Mouse (Mus musculus) heart, embryonic 16.5 days (tissue): ENCODE results near the gene Ptges2. TPM values are rescaled to one million over a fixed set of nuclear protein-coding genes. Genes with fewer than 3 reads are reported as not detected.

Experiments
- ATAC-seq: fragments of 200-750 bp; cut with Nextera tagmentation; replicated peaks from 2 replicates; pipeline ENCODE4 v1.8.0; 2017; ENCODE audit warnings: moderate number of reproducible peaks; ENCODE audit not compliant: insufficient read depth, low FRiP score; ENCODE audit errors: extremely low read depth
- H3K27ac ChIP-seq: fragments of 300-500 bp; sonication (generic); 2 replicates; pipeline ENCODE4 v1.5.1; 2014; ENCODE audit warnings: mild to moderate bottlenecking, low read length, control low read depth, moderate library complexity
- H3K27me3 ChIP-seq: fragments of 300-500 bp; sonication (generic); 2 replicates; pipeline ENCODE4 v1.6.1; 2014; ENCODE audit warnings: low read length, mixed read lengths; ENCODE audit not compliant: control insufficient read depth, insufficient read depth
- H3K36me3 ChIP-seq: fragments of 300-500 bp; sonication (generic); 2 replicates; pipeline ENCODE4 v1.6.1; 2014; ENCODE audit not compliant: control insufficient read depth, insufficient read depth
- H3K4me1 ChIP-seq: fragments of 300-500 bp; sonication (generic); 2 replicates; pipeline ENCODE4 v1.6.1; 2014; ENCODE audit warnings: low read length, mixed read lengths; ENCODE audit not compliant: control insufficient read depth, insufficient read depth
- H3K4me2 ChIP-seq: fragments of 300-500 bp; sonication (generic); 2 replicates; pipeline ENCODE4 v1.6.1; 2014; ENCODE audit warnings: low read depth, mild to moderate bottlenecking, control low read depth, low read length
- H3K4me3 ChIP-seq: fragments of 300-500 bp; sonication (generic); 2 replicates; pipeline ENCODE4 v1.5.1; 2014; ENCODE audit warnings: mild to moderate bottlenecking, control low read depth, low read length
- H3K9ac ChIP-seq: fragments of 300-500 bp; sonication (generic); 2 replicates; pipeline ENCODE4 v1.6.1; 2014; ENCODE audit warnings: low read length, control low read depth
- H3K9me3 ChIP-seq: fragments of 300-500 bp; sonication (generic); replicated peaks from 2 replicates; pipeline ENCODE4 v1.6.1; 2016; ENCODE audit warnings: low read length; ENCODE audit not compliant: control insufficient read depth
- WGBS: fragments of 180-500 bp; shearing (Covaris S2); extraction: QIAGEN DNeasy Blood & Tissue Kit; methylation state at CpG from one replicate; pipeline ENCODE4 v1.1.7; 2014; 5-methylcytosine and 5-hydroxymethylcytosine counted together
- polyA plus RNA-seq: library from polyadenylated mRNA; unstranded; fragments of >200 nt; fragmentation: Nextera tagmentation; extraction: Ambion mirVana; gene quantifications from 2 replicates; pipeline ENCODE4 v1.2.1, GENCODE M21; 2015

Gene Ptges2
- polyA plus RNA-seq, 1 experiment from 2014 or later: 44.2 TPM

DNA sequence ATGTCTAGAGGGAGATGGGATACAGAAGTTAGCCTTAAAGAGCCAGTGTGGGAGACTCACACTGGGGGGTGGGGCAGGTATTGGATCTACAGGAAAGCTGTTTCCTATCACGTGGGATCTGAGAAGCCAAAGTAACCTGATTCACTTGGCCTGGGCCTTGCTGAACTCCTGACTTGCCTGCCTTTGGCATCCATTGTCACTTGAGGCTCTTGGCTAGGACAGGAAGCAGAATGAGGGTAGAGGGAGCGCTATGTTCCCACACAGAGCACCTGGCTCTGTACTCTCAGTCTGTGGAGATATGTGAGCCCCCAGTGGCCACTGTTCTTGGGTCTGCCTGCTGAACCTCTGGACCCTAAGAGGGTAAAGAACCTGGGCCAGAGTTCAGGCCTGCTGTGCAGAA, 20.9 kb downstream of the Ptges2 start:
- peaks cover 35% of the 10 kb centered on the region for H3K36me3 ChIP-seq
- no peaks in the 10 kb centered on the region for H3K9me3 ChIP-seq
- 80% methylated on average over 2 of the region's 2 CpGs for WGBS
- H3K4me1 ChIP-seq: peaks cover 4% of the 10 kb centered on the region; the same call in 1 of the 2 replicates
- no peak overlapping the region for H3K27ac ChIP-seq
- H3K27me3 ChIP-seq: no peaks in the 10 kb centered on the region
- no peak overlapping the region for H3K4me3 ChIP-seq
- H3K9ac ChIP-seq: no peak overlapping the region
- ATAC-seq: no peak
- no peak overlapping the region for H3K4me2 ChIP-seq

DNA sequence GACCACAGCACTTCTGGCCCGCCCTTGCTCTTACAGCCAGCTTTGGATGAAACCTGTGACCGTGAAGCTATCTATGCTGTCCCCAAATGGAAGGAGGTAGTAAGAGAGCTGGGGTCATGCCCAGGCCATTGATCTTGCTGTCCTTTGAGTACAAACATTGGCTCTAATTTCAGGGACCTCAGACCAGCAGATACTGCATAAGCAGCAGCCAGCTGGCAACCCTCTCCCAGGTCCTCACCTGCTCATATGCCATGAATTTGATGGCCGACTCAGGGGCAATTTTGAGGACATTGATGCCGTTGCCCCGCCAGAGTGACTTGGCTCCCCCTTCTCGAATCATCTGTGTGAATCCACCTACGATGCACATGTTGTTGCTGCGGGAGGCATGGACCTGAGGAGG, 21.8 kb downstream of the Ptges2 start:
- WGBS: 87% methylated on average over 8 of the region's 8 CpGs
- H3K36me3 ChIP-seq: peaks cover 35% of the 10 kb centered on the region
- H3K4me2 ChIP-seq: no peak overlapping the region
- no peaks in the 10 kb centered on the region for H3K27me3 ChIP-seq
- ATAC-seq: no peak
- no peak overlapping the region for H3K9ac ChIP-seq
- H3K4me1 ChIP-seq: peaks cover 5% of the 10 kb centered on the region
- H3K4me3 ChIP-seq: no peak overlapping the region
- H3K9me3 ChIP-seq: no peaks in the 10 kb centered on the region
- H3K27ac ChIP-seq: no peak overlapping the region

DNA sequence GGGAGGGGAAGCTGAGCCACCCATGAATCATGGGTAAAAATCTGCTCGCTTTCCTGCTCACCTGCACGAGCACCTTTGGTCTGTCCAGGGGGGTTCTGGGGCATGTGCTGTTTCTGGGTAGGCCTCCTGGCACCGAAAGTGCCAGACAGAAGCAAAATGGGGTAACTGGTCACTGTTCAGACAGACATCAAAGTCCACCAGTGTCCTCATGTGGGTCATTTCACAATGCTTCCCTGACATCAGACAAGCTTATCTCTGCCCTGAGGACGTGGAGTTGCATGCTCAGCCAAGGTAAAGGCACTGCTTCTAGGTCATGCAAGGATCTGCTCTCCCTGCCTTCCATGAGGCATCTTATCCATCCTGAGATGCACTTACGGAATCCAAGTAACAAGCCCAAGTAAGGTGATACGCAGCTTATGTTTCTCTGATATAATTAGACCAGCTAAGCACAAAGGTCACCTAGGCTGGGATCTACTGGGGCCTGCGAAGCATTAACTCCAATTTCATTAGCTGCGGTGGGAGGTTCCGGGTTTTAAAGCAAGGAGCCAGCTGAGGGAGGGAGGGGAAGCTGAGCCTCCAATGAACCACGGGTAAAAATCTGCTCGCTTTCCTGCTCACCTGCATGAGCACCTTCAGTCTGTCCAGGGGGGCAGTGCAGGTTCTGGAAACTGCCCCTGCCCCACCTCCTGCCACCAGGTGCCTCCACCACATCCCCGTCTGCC, 22.9 kb downstream of the Ptges2 start:
- peaks cover 35% of the 10 kb centered on the region for H3K36me3 ChIP-seq
- no peaks in the 10 kb centered on the region for H3K9me3 ChIP-seq
- H3K4me2 ChIP-seq: no peak overlapping the region
- WGBS: 78% methylated on average over 12 of the region's 12 CpGs
- H3K9ac ChIP-seq: no peak overlapping the region
- no peak for ATAC-seq
- no peak overlapping the region for H3K4me3 ChIP-seq
- peaks cover 16% of the 10 kb centered on the region for H3K4me1 ChIP-seq
- H3K27ac ChIP-seq: no peak overlapping the region
- H3K27me3 ChIP-seq: no peaks in the 10 kb centered on the region

DNA sequence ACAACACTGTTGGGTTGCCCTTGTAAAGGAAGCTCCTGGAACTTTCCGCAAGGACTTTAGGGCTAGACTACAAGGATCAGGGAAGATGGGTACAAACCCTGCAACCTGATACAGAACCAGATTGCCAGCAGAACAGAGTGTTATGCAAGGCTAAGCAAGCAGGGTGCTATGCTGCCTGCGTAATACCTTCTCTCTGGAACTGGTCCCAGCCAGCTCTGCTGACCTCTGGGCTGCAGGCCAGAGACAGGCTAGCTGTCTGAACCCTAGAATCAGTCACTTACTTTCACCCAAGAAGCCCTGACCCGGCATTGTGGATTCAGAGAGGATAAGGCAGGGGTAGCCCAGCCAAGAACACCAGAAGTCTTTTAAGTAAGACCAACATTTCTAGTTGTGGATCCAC, 23.7 kb downstream of the Ptges2 start:
- Histone ChIP-seq H3K9ac (no peak overlapping the region), H3K4me2 (no peak overlapping the region), H3K27me3 (no peaks in the 10 kb centered on the region), H3K27ac (no peak overlapping the region), H3K4me3 (no peak overlapping the region), H3K36me3 (peaks cover 35% of the 10 kb centered on the region), H3K9me3 (no peaks in the 10 kb centered on the region), H3K4me1 (peaks cover 21% of the 10 kb centered on the region)
- ATAC-seq: no peak
- 70% methylated on average over 3 of the region's 3 CpGs for WGBS

DNA sequence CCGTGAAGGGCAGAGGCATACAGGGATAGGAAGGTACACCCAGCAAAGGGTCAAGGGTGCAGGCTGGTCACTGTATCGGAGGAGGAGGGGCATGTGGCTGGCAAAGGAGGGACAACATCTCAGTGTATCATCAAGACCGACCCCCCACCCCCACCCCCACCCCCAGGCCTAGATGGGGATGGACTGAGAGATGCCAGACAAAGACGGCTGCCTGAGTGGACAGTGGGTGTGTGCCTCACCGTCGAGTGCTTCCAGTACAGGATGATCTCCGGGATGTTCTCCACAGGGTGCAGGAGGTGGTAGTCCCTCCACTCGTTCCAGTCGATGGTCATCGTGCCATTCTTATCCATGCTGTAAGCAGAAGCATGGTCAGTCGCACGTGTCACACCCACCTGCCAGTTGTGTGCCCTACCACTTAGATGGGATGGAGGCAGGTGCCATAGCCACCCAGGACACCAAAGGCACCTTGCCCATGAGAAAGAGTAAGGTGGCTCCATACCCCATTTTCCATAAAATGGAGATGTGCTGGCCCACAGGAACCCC, 24.4 kb downstream of the Ptges2 start:
- WGBS: 86% methylated on average over 12 of the region's 12 CpGs
- no peaks in the 10 kb centered on the region for H3K27me3 ChIP-seq
- peaks cover 28% of the 10 kb centered on the region for H3K4me1 ChIP-seq
- H3K4me2 ChIP-seq: no peak overlapping the region
- ATAC-seq: no peak
- no peak overlapping the region for H3K4me3 ChIP-seq
- H3K9me3 ChIP-seq: no peaks in the 10 kb centered on the region
- H3K27ac ChIP-seq: no peak overlapping the region
- no peak overlapping the region for H3K9ac ChIP-seq
- peaks cover 35% of the 10 kb centered on the region for H3K36me3 ChIP-seq

DNA sequence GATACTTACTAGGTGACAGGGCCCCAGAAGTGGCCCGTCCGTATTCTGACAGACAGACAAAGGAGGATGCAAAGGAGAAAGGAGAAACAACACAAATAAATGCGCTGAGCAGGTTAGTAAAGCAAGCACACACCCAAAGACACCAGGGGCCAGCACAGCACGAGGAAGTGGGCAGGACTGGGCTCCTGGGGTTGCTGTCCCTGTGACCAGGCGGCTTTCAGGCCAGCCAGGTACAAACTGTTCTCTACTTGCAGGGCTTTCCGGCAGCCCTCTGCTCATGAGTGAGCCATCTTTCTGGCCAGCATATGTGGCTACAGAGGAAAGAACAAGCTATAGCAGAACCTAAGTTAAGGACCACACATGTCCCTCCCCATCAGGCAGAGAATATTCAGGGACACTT, 25.0 kb downstream of the Ptges2 start:
- H3K9ac ChIP-seq: no peak overlapping the region
- H3K4me3 ChIP-seq: no peak overlapping the region
- no peak for ATAC-seq
- H3K27ac ChIP-seq: no peak overlapping the region
- no peak overlapping the region for H3K4me2 ChIP-seq
- no peaks in the 10 kb centered on the region for H3K9me3 ChIP-seq
- WGBS: 81% methylated on average over 6 of the region's 6 CpGs
- H3K27me3 ChIP-seq: no peaks in the 10 kb centered on the region
- H3K36me3 ChIP-seq: peaks cover 30% of the 10 kb centered on the region
- peaks cover 28% of the 10 kb centered on the region for H3K4me1 ChIP-seq

DNA sequence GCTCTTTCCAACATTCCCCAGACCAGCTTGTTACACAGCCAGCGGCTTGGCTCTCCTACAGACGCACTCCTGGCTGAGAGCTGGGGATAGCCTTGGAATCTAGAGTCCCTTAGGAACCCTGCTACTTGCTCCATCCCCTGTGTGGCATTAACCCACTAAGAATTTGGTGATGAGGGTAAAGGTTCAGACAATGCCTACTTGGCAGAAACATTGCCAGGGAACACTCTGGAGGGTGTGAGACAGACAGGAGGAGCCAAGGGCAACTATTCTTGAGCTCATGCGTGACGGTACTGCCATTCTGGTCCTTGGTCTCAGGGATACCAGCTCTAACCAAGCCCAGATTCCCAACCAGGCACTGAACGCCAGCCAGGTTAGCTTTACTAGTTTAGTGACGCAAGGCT, 26.2 kb downstream of the Ptges2 start:
- Histone ChIP-seq H3K9me3 (no peaks in the 10 kb centered on the region), H3K4me3 (no peak overlapping the region), H3K36me3 (peaks cover 19% of the 10 kb centered on the region), H3K4me1 (peaks cover 28% of the 10 kb centered on the region), H3K4me2 (no peak overlapping the region), H3K27me3 (no peaks in the 10 kb centered on the region), H3K9ac (no peak overlapping the region), H3K27ac (no peak overlapping the region)
- no peak for ATAC-seq
- 88% methylated on average over 6 of the region's 6 CpGs for WGBS

DNA sequence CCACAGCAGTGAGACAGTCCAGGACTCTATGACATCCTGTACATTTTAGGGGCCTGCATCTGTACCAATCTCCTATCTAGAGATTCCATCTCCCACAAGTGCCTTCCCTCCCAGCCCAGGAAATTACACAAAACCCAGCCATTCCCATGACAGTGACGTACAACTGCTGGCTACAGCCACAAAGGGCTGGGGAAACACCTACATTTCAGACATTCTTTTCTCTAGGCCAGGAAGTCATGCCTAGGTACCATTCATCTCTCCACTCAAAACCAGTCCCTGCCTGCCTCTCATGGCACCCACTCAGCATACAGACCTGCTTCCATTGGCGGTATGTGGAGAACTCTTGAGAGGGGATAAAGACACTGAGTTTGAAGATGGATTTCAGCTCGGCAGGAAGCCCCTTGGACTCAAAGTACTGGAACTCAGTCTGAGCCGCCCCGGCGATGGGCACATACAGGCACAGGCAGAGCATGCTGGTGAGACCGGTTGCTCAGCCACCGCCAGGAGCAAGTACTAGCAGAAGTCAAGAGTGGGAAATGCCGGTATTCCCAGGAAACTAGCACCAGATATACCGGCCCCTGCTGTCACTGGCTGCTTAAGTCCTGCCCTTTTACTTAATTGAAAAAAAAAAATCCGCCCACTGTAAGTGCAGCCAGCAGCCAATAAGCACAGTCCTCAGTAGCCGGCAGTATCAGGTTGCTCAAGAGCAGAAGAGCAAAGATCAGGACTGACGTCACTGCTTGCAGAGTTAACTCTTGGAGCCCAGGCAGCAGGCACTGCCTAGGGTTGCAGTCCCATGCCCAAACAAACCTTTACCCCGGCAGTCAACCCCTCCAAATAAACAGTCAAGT, 28.0 kb downstream of the Ptges2 start:
- H3K9me3 ChIP-seq: no peaks in the 10 kb centered on the region
- H3K4me3 ChIP-seq: peak overlapping the region; percentile 61
- ATAC-seq: peak; percentile 92
- H3K27ac ChIP-seq: peak overlapping the region; percentile 89
- no peaks in the 10 kb centered on the region for H3K27me3 ChIP-seq
- H3K9ac ChIP-seq: peak overlapping the region; percentile 67
- H3K4me2 ChIP-seq: peak overlapping the region; percentile 86
- peaks cover 36% of the 10 kb centered on the region for H3K4me1 ChIP-seq
- H3K36me3 ChIP-seq: peaks cover 8% of the 10 kb centered on the region; the same call in 1 of the 2 replicates
- WGBS: 6% methylated on average over 14 of the region's 14 CpGs

DNA sequence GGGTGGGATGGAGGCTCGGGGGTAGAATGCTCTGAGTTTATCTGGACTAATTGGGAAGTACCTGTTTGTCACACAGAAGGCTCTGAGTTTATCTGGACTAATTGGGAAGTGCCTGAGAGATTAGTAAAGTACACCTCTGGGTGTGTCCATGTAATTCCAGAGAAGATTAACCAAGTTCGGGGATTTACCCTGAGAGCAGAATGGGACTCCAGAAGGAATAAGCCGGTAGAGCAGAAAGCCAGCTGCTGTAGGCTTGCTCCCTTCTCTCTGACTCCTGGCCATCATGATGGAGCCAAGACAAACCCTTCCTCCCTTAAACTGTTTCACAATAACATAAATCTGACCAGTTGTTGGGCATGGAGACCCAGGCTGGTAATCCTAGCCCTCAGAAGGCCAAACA, 29.1 kb downstream of the Ptges2 start:
- no peak for ATAC-seq
- no peaks in the 10 kb centered on the region for H3K9me3 ChIP-seq
- H3K27ac ChIP-seq: peak overlapping the region; percentile 89
- no peak overlapping the region for H3K4me3 ChIP-seq
- no peak overlapping the region for H3K4me2 ChIP-seq
- peaks cover 8% of the 10 kb centered on the region; the same call in 1 of the 2 replicates for H3K36me3 ChIP-seq
- peaks cover 38% of the 10 kb centered on the region for H3K4me1 ChIP-seq
- no peak overlapping the region; the same call in 1 of the 2 replicates for H3K9ac ChIP-seq
- 44% methylated on average over 3 of the region's 3 CpGs for WGBS
- no peaks in the 10 kb centered on the region for H3K27me3 ChIP-seq
